Mouse (Mus musculus) spleen, postnatal 4 days (tissue): ENCODE results near the gene Kcnq1.

Experiments used
- DNase-seq, 2 experiments: peaks; one replicate each; pipeline ENCODE4 v3.0.0; 2022; ENCODE audit warnings: low spot score in 2 of 2

Gene Kcnq1

DNA sequence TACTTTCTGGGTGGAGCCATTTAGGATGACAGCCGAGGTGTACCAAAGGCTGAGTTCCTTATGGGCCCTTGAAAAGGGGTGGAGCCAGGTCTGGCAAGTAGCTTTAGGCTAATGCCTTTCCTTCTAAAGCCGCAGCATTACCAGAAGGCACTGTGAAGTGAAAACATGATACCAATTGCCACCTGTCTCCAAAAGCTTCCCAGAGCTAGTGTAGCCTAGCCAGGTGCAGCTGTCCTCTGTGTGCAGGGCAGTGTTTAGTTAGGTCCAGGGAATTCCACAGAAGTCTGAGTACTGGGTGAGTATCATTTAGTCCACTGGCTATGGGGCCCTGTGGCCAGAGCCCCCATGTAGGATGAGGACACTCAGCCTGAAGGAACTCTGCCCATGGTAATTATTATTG, 30.0 kb downstream of the Kcnq1 start:
- DNase-seq = no peak

DNA sequence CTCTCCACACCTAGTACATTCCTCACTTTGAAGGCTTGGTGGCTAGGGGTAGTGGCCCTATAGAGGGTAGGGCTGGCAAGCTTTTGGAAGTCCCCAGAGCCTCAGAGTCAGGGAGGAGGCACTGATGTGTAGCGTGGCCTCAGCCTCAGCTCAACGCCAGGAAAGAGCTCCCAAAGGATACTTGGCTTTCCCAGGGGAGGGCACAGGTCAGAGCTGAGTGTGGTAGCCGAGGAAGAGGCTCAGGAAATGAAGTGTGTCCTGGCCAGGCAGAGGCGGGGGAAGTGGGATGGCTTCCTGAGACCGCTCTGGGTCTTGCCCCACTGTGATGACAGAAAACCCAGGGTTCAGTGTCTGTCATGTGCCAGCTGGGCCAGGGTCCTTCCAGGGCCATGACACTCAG, 30.4 kb downstream of the Kcnq1 start:
- no peak for DNase-seq

DNA sequence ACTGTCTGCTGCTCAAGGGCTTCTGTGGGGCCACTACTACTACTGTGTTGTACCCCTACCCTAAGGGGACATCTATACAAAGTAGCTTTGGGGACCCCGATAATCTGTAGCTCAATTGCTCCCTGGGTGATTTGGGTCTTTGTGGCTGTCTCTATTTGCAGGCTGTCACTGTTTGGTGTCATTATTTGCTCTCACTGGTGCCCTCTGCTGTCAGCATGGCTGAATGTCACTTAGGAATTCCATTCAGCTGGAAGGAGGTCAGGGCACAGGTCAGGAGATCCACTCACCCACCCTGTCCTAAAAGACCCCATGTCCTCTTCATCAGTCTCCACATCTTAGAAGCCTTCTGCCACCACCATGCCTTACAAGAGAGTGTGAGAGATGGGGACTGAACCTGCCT, 32.6 kb downstream of the Kcnq1 start:
- peak; percentile 31 to 72 for DNase-seq

- no peak for DNase-seq
Observed at GRCm38 (mm10) chr7:143139932-143140331, 33.8 kb downstream of the Kcnq1 start.

- no peak for DNase-seq
Observed at GRCm38 (mm10) chr7:143142680-143143079, 36.5 kb downstream of the Kcnq1 start.

- no peak for DNase-seq
Observed at GRCm38 (mm10) chr7:143147015-143147414, 40.9 kb downstream of the Kcnq1 start.

- peak in 1 of 2 experiments; percentile 32 for DNase-seq
Observed at GRCm38 (mm10) chr7:143151171-143151570, 45.0 kb downstream of the Kcnq1 start.

DNA sequence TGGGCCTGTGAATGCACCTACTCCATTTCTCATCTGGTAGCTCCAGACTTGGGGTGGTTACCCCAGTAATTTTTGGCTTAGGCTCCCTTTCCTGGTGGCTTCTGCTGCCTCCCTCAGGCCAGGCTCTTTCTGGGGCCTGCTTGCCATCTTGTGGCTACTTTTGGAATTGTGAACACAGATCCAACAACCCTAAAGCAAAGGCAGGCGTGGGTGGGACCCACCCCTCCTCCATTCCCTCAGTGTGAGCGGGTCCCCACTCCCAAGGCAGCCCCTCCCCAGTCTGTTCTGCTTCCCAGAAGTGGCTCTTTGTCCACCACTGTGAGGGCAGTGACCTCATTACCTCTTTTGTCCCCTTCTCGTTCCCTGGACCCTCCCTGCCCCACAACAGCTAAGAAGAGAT, 46.2 kb downstream of the Kcnq1 start:
- no peak for DNase-seq

GRCm38 (mm10) chr7:143153915-143154373, 47.8 kb downstream of the Kcnq1 start:
- DNase-seq = peak; percentile 70 to 88

DNA sequence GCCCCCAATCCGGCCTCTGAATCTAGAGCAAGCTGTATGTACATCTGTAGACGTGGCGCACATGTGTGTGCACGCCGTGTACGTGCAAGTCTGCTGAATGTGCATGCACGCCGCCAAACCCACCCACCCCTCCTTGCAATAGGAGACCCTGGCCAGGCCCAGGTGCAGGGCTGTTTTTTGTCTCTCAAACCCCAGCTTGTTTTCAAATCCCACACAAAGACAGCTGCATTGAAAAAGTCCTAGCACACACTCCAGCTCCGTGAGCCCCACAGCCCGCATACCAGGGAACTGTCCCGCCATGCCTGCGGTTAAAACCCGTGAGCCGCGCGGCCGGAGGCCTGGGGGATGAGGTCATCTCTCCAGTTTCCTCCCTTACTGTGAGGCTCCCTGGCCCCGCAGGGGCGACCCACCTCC, 48.3 kb downstream of the Kcnq1 start:
- DNase-seq = no peak

- DNase-seq = no peak
Observed at GRCm38 (mm10) chr7:143155257-143155656, 49.1 kb downstream of the Kcnq1 start.

GRCm38 (mm10) chr7:143158690-143159425, 52.7 kb downstream of the Kcnq1 start:
- no peak for DNase-seq

DNA sequence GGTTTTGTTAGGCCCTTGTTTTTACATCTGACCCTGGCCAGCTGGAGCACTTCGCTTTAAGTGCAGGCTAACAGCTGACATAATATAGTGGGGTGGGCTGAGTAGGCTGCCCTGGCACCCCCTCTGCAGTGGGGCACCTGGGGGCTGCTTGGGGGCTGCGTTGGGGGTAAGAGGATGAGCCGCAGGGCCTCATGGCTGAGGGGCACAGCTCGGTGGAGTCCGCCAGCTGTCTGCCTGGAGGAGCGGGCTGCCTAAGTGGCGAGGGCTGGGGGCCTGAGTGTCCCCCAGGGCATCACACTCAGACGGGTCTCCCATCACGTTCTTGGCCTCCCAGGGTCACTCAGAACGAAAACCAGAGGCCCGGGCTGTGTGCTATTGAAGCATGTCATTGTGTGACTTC, 53.3 kb downstream of the Kcnq1 start:
- DNase-seq = no peak

DNA sequence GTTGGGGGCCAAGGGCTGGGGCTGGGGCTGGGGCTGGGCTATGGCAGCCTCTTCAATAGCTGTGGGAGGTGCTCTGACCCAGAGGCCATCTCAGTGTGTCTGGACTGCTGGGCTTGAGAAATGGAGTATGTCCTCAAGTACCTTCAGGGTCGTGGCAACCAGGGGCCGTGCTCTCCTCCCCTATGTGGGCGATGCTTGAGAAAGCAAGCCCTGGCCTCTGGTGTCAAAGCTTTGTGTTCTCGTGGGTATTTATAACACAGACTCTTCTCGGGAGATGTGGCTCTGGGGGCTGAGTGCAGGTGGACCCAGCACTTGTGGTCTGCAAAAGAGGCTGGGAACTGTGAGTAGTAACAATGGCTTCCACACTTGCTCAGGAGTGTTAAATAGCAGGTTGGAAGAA, 53.9 kb downstream of the Kcnq1 start:
- DNase-seq = no peak

- no peak for DNase-seq
Observed at GRCm38 (mm10) chr7:143162051-143162450, 55.9 kb downstream of the Kcnq1 start.

DNA sequence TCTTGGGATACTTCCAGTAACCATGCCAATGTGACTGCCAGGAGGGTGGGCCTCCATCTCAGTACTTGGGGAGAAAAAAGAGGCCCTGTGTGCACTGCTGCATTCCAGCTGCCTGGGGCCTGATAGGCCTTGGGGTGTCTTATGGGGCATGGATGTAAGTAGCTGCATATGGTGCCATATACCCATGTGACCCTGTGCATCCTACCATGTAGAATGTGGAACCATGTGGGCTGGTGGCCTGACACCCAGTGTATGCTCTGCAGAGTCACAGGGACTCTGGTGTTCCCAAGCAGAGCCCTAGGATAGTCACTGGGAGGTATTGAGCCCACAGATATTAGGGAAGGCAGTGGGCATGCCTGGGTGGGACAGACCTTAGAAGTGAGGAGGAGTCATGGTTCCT, 57.9 kb downstream of the Kcnq1 start:
- no peak for DNase-seq

GRCm38 (mm10) chr7:143165687-143166265, 59.6 kb downstream of the Kcnq1 start:
- DNase-seq = no peak

DNA sequence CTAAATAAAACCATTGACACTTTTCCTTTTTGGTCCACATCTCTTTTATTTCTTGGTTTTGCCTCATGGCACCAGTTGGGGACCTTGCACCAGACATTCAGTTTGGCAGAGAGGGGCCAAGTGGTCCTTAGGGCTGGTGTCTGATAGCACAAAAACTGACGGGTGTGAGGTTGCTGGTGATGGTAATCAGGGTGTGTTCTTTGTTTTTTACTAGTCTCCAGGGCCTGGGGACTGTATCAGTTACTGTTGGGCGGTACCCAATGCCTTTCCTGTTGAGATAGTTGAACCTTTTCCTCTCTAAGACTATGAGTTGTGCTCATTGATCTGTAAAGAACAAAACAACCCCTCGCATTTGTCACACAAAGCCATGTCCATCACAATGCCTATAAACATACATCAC, 61.1 kb downstream of the Kcnq1 start:
- DNase-seq = no peak

DNA sequence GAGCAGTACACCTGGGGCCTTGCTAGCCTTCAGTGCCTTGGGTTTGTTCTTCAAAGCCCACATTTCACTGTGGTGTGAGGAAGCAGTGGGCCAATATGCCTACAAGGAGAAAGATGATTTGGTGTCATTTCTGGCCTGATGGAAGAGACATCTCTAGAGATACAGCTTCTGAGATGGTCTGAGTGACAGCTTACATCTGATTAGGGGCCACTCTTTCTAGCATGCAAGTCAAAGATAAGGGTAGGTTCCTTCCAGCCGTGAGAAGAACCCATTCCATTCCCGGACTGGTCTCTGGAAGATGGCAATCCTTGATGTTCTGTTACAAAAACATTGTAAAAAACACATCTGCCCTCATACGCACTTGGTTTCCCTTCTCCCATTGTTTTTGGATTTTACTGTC, 63.2 kb downstream of the Kcnq1 start:
- DNase-seq = no peak

- DNase-seq = no peak
Observed at GRCm38 (mm10) chr7:143172914-143173547, 66.9 kb downstream of the Kcnq1 start.

DNA sequence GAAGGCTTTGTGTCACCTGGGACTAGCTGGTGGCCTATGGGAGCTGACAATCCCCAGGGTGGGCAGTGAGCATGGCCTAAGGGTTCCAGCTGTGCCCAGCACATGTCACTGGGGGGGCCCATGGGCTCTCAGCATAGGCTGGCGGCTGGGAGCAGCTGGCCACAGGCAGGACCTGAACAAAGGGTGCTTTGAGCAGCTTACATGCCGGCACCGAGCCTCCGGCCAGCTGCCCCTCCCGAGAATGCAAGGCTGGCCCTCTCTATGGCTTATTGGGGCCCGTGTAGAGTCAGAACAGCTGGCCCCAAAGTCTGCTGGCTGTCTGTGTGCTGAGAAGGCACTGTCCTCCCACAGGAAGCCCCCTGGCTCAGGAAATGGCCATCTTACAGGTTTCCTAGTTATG, 68.5 kb downstream of the Kcnq1 start:
- DNase-seq = no peak

DNA sequence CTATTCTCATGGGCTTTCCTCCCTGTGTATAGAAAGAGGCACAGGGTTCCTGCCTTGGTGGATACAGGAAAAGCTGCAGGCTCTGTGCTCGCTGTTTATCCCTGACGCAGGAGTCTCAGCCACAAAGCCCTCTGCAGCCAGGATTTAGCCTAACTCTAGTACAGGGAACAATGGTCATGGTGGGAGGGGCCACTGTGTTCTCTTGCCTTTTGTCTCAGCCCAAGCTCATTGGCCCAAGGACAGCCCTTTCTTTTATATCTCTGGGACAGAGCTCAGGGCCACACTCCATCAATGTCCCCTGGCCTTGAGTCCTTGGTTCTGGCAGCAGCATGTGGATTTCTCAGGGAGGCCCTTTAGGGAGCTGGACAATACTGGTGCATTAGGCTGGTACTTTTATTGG, 72.7 kb downstream of the Kcnq1 start:
- DNase-seq = no peak

DNA sequence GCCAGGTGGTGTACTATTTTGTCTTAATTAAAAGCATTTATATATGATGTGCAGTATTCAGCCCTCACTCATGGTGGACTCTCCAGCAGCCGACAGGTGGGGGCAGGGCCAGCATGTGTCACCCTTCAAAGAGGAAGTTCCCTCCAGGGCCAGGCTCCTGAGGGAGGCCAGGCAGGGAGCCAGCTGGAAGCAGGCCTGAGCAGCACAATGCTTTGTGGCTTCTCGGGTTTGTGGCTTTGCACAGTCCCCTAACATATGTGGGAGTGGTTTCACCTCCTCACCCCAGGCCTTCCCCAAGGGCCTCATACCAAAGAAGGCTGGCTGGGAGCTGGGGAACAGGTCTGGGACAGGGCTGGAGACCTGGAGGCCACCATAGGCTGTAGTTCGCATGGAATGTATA, 74.6 kb downstream of the Kcnq1 start:
- peak in 1 of 2 experiments; percentile 20 for DNase-seq
